Mouse (Mus musculus) hematopoietic stem cell, adult 5-6 weeks (primary cell): ENCODE results near the gene 1110065P20Rik. TPM values are rescaled to one million over a fixed set of nuclear protein-coding genes. Genes with fewer than 3 reads are reported as not detected.

Experiments
- ATAC-seq, 2 experiments: fragments of 125-278 bp in 1 of 2; replicated peaks in 1 of 2; 2 replicates each; pipeline ENCODE4 v1.8.0; 2016 to 2017; ENCODE audit warnings: inconsistent platforms in 2 of 2, mild to moderate bottlenecking in 2 of 2, moderate number of reproducible peaks in 2 of 2, low read depth in 1 of 2, moderate TSS enrichment in 1 of 2; ENCODE audit not compliant: low FRiP score in 2 of 2, poor library complexity in 2 of 2, severe bottlenecking in 2 of 2, insufficient read depth in 1 of 2, low TSS enrichment in 1 of 2
- total RNA-seq: library from RNA; stranded (forward); fragments of 172-1452, 232-1000 nt; gene quantifications from 2 replicates; pipeline ENCODE4 v1.2.3, GENCODE M21; 2017

1110065P20Rik gene
- total RNA-seq: 6.4 and 7.6 TPM in 2 replicates

DNA sequence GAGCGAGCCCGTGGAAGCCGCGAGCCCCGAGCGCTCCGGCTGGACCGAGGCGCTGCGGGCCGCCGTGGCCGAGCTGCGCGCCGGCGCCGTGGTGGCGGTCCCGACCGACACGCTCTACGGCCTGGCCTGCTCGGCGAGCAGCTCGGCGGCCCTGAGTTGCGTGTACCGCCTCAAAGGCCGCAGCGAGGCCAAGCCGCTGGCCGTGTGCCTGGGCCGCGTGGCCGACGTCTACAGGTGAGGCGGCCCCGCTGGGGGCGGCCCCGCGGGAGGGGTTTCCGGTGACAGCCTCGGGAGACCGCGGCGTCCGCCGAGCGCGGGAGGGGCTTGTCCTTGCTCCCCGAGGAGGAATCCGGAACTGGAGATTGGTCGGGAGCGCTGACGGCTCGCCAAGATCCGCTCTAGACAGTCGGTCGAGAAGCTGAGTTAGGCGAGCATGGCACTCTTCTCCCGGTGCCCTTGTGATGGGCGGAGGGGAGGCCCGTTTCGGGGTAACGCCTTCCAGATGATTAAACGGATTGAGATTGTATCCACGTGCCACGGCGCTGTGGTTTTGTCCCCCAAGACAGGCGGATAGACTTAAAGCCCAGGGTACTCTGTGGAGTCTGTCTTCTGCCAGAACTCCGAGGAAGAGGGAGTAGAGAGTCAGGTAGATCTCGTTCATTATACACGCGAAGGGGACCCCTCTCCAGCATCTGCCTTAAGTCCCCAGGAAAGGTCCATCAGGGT is at the start of gene 1110065P20Rik:
Gene 1110065P20Rik, minus strand, starts transcription at position 264 of the 726 bp plus-strand sequence.
- ATAC-seq: peak; percentile 13 to 56; a peak in 3 of 4 replicates

DNA sequence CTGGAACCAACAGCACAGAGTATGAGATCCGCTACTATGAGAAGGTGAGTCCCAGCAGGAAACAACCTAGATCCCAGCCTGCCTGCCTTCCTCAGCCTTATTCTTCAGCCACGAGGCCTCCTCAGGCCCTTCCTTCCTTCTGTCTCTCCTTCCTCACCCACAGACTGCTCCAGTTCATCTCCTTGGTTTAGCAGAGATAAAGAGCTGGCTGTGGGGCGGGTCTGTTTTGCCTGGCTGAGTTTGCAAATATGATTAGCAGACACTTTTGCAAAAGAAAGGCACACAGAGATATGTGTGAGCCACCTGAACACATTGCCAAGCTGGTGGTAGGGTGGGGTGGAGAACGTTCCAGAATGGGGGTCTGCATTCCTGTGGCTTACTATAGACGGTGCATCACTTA is 48.9 kb upstream of the 1110065P20Rik start:
- no peak for ATAC-seq

DNA sequence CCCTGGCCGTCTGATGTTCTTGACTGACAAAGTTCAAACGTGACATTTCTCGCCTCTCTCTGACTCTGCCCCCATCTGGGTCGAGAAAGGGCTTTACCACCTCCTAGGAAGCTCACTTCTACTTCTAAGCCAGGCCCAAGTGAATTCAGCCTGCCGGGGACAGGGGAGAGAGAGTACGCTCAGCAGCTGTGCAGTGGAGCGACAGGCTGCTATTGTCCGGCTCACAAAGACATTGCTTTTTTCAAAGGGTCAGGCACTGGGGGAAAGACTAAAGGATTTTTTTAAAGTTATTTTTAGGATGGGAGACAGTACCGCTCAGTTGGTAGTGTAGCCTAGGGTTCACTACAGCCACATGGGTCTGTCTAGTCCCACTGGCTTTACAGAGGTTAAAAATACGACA is 47.4 kb upstream of the 1110065P20Rik start:
- no peak for ATAC-seq

DNA sequence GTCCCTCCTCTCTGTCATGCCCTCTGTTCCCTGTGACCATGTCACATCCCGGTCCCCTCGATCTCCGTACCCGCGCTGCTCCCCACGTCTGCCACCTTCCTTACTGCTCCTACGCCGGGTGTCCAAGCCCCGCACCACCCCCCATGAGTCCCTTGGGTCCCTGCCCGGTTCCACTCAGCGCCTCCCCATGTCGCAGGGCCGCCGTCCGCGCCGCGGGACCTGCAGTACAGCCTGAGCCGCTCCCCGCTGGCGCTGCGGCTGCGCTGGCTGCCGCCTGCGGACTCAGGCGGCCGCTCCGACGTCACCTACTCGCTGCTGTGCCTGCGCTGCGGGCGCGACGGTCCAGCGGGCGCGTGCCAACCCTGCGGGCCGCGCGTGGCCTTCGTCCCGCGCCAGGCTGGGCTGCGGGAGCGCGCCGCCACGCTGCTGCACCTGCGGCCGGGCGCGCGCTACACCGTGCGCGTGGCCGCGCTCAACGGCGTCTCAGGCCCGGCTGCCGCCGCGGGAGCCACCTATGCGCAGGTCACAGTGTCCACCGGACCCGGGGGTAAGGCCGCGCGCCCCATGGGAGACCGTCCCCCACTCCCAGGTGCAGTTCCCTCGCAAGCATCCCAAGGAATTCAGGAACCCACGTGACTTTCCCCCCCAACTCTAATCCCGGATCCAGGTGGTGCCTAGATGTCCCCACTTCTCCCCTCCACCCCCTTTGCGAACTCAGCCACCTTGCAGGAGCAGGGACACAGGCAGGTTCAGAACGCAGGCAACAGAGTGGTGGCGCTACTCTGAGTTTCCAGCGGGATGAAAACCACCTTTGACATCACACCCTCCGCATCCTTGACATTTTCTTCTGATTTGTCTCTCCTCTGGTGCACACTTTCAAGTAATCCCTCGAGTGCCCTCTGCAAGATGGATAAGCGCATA is 43.8 kb upstream of the 1110065P20Rik start:
- peak; percentile 36 to 53; a peak in 1 of 4 replicates for ATAC-seq

- no peak for ATAC-seq
Observed at GRCm38 (mm10) chr4:124893769-124894168, 42.8 kb upstream of the 1110065P20Rik start.

GRCm38 (mm10) chr4:124890831-124891230 is 39.8 kb upstream of the 1110065P20Rik start:
- ATAC-seq: no peak

DNA sequence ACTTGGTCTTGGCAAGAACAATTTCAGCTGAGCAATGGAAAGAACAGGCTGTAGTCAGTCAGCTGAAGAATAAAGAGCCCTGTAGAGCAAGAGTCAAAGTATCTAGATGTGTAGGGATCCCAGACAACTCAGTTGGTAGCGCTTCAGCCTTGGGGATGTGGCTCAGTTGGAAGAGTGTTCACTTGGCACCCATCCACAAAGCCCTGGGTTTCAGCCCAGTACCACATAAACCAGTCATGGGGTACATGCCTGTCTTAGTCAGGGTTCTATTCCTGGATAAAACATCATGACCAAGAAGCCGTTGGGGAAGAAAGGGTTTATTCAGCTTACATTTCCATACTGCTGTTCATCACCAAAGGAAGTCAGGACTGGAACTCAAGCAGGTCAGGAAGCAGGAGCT is 38.9 kb upstream of the 1110065P20Rik start:
- no peak for ATAC-seq

- ATAC-seq: no peak
Observed at GRCm38 (mm10) chr4:124888702-124889101, 37.7 kb upstream of the 1110065P20Rik start.

DNA sequence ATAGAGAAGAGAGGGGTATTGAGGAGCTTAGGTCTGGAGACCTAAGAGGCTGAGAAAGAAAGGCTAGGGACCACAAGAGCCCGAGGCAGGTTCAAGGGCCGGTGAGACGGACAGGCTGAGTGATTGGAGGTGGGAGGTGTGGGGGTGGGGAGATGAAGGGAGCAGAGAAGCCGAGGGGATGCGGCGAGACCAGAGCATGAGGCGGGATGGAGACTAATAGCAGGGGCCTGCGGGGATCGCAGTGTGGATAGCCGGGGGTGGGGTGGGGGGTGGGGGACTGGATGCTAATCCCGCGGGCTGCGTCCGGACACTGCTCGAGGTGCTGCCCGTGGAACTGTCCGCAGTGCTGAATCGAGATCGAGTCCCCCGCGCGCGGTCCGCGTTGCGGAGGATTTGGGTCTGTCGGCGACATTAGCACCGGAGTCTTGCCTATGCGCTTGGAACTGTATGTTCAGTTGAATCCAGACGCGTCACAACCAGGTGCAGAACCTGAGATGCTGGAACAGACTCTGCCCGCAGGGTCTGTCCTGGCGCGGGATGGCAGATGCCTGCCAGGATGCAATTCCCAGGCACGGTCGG is 31.2 kb upstream of the 1110065P20Rik start:
- peak in 1 of 2 experiments; percentile 64; a peak in 2 of 4 replicates for ATAC-seq

GRCm38 (mm10) chr4:124881341-124881908 is 30.4 kb upstream of the 1110065P20Rik start:
- no peak; a peak in 1 of 4 replicates for ATAC-seq

GRCm38 (mm10) chr4:124880599-124880998 is 29.6 kb upstream of the 1110065P20Rik start, which contains the start of gene Epha10:
TSS of gene Epha10 (plus strand) at chr4:124880899.
- ATAC-seq: no peak

DNA sequence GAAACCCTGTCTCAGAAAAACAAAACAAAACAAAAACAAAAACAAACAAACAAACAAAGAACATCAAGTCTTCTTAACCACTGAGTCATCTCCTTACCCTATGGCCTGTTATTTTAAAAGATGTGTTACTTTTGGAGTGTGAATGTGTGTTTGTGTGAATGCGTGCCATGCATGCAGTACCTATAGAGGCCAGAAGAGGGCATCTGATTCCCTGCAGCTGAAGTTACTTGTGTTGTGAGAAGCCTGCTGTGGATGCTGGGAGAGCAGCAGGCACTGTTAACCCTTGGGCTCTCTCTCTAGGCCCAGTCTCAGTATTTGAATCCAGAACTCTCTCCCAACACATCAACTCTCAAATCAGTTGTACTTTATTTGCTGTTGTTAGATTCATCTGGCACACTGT is 21.7 kb upstream of the 1110065P20Rik start:
- ATAC-seq: no peak

DNA sequence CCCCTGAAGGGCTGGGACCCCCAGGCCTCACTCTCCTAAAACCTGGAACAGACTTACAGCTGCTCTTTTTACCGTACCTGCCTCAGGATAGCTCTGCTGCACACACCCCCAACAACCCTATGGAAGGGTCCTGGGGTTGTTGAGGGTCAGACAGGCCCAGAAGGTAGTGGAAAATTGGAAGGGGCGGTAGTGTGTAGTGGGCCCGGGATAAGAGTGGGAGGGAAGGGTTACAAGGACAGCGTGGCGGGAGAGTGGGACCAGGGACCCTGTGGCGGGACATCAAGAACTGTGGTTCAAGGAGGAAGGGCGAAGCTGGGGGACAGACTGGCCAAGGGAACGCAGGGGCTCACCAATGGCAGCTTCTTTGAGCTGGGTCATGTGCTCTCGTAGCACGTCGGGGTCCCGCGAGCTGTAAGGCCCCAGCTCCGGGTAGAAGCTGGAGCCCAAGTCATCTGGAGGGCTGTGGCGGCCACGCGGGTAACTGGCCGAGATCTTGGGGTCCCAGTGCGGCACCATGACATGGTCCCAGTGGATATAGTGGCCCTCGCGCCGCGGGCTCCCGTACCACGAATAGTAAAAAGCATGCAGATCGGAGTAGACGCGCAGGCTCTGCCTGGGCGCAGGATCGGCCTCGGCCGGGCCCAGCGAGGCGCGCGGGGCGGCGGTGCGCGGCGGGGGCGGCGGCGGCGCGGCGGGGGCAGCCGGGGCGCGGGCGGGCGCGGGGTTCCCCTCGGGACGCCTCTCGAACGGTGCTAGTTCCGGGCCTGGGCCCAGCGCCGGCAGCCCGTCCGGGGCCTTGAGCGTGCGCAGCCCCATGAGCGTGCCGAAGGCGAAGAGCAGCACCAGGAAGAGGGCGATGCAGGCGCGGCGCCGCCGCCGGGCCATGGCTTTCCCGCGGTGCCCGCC is 10.5 kb upstream of the 1110065P20Rik start, which contains the start of gene Maneal:
Gene Maneal, minus strand, starts transcription at position 889 of the 906 bp plus-strand sequence.
- no peak for ATAC-seq

DNA sequence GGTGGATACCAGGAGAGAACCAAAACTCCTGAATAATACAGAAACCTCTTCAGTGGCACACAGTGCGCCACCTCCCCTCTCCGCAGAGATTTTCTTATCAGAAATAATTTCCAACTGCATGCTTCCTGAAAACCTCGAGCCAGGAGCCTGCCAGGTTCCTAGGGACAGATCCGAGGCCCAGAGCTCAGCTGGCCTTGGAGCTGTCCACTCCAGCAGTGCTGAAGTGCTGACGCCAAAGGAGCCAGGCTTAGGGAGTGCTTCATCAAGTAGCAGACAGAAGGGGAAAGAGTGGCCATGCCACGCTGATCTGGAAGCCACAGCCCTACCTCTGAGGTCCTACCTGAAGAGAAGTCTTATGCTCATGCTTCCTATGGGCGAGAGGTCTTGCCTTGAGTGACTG is 9.4 kb upstream of the 1110065P20Rik start:
- peak; percentile 28 to 80; a peak in 2 of 4 replicates for ATAC-seq

DNA sequence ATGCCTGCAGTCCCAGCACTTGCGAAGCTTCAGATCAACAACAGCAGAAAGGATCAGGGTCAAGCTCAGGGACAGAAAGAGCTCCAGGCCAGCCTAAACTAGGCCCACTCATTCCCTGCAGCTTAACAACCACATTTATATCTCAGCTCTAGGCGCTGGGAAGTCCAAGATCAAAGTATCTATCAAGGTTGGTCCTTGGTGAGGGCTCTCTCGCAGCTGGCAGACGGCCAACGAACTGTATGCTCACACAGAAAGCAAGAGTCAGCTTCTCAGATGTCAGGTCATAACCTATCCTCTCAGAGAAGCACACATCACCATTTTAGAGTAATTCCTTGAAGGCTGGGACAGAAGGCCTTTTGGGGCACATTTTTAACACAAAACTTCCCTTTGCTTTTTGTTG is 7.4 kb upstream of the 1110065P20Rik start:
- no peak for ATAC-seq

- ATAC-seq: no peak
Observed at GRCm38 (mm10) chr4:124856294-124856693, 5.3 kb upstream of the 1110065P20Rik start.
